Mouse (Mus musculus) MEL (cell line): Measurements from ENCODE around the gene Gm43552. TPM values are rescaled to one million over a fixed set of nuclear protein-coding genes. Genes with fewer than 3 reads are reported as not detected.

Experiments used
- DNase-seq: peaks from one replicate; pipeline ENCODE4 v3.0.0; 2011; ENCODE audit warnings: low read depth, low spot score
- H3K27ac ChIP-seq: 2 replicates; pipeline ENCODE4 v1.5.1; 2012; ENCODE audit warnings: low read depth, mild to moderate bottlenecking, control low read depth, low read length, moderate library complexity; ENCODE audit not compliant: control insufficient read depth
- H3K27me3 ChIP-seq, 2 experiments: fragments of 150-350 bp in 1 of 2; sonication (generic) in 1 of 2; 2 replicates each; pipeline ENCODE4 v1.6.1; 2012; ENCODE audit warnings: low read length in 2 of 2, mild to moderate bottlenecking in 2 of 2, improper control_type of control experiment in 1 of 2, moderate library complexity in 1 of 2; ENCODE audit not compliant: insufficient read depth in 2 of 2, control insufficient read depth in 1 of 2
- H3K36me3 ChIP-seq, 2 experiments: 2 replicates each; pipeline ENCODE4 v1.6.1; 2012 to 2014; ENCODE audit warnings: low read length in 2 of 2, improper control_type of control experiment in 1 of 2, inconsistent platforms in 1 of 2, mild to moderate bottlenecking in 1 of 2; ENCODE audit not compliant: insufficient read depth in 2 of 2, control insufficient read depth in 1 of 2
- H3K4me1 ChIP-seq, 2 experiments: fragments of 150-350 bp in 1 of 2; sonication (generic) in 1 of 2; 2 replicates each; pipeline ENCODE4 v1.6.1; 2012; ENCODE audit warnings: low read length in 2 of 2, improper control_type of control experiment in 1 of 2, mild to moderate bottlenecking in 1 of 2; ENCODE audit not compliant: insufficient read depth in 2 of 2, control insufficient read depth in 1 of 2
- H3K4me3 ChIP-seq, 2 experiments: fragments of 150-350 bp in 1 of 2; sonication (generic) in 1 of 2; 2 replicates each; pipeline ENCODE4 v1.5.1; 2012; ENCODE audit warnings: low read depth in 2 of 2, low read length in 2 of 2, mild to moderate bottlenecking in 2 of 2, moderate library complexity in 2 of 2, control low read depth in 1 of 2, improper control_type of control experiment in 1 of 2; ENCODE audit not compliant: control insufficient read depth in 1 of 2, insufficient read depth in 1 of 2
- H3K79me2 ChIP-seq: 2 replicates; pipeline ENCODE4 v1.6.1; 2012; ENCODE audit warnings: mild to moderate bottlenecking, low read length, moderate library complexity; ENCODE audit not compliant: control insufficient read depth, poor library complexity, insufficient read depth
- H3K9ac ChIP-seq: 2 replicates; pipeline ENCODE4 v1.6.1; 2012; ENCODE audit warnings: low read depth, mild to moderate bottlenecking, control low read depth, low read length, moderate library complexity; ENCODE audit not compliant: control insufficient read depth, poor library complexity, severe bottlenecking
- H3K9me3 ChIP-seq: fragments of 150-350 bp; sonication (generic); replicated peaks from 2 replicates; pipeline ENCODE4 v1.6.1; 2012; ENCODE audit warnings: mild to moderate bottlenecking, low read length, improper control_type of control experiment, moderate library complexity; ENCODE audit not compliant: insufficient read depth
- BHLHE40 ChIP-seq: IDR thresholded peaks from 2 replicates; pipeline ENCODE4 v1.6.1; 2012; ENCODE audit warnings: low read depth, mild to moderate bottlenecking, inconsistent platforms, low read length, improper control_type of control experiment, borderline replicate concordance
- CHD1 ChIP-seq: IDR thresholded peaks from 2 replicates; pipeline ENCODE4 v1.6.1; 2012; ENCODE audit warnings: low read depth, mild to moderate bottlenecking, inconsistent platforms, low read length, improper control_type of control experiment
- CTCF ChIP-seq, 3 experiments: IDR thresholded peaks in 2 of 3; conservative IDR thresholded peaks in 1 of 3; 2 replicates each; pipeline ENCODE4 v1.5.1; 2011 to 2012; ENCODE audit warnings: low read length in 3 of 3, low read depth in 2 of 3, mild to moderate bottlenecking in 2 of 3, improper control_type of control experiment in 1 of 3, inconsistent platforms in 1 of 3, mixed read lengths in 1 of 3, moderate library complexity in 1 of 3; ENCODE audit not compliant: control insufficient read depth in 1 of 3, insufficient read depth in 1 of 3, poor library complexity in 1 of 3, severe bottlenecking in 1 of 3
- E2F4 ChIP-seq: IDR thresholded peaks from 2 replicates; pipeline ENCODE4 v1.6.1; 2011; ENCODE audit warnings: low read depth, low read length, improper control_type of control experiment, borderline replicate concordance
- ELF1 ChIP-seq: IDR thresholded peaks from 2 replicates; pipeline ENCODE4 v1.6.1; 2014; ENCODE audit warnings: low read depth, mild to moderate bottlenecking, inconsistent platforms, low read length, improper control_type of control experiment, moderate library complexity
- ETS1 ChIP-seq: IDR thresholded peaks from 2 replicates; pipeline ENCODE4 v1.6.1; 2012; ENCODE audit warnings: low read depth, mild to moderate bottlenecking, inconsistent platforms, low read length, improper control_type of control experiment, moderate library complexity
- GABPA ChIP-seq: IDR thresholded peaks from 2 replicates; pipeline ENCODE4 v1.6.1; 2012; ENCODE audit warnings: low read depth, mild to moderate bottlenecking, inconsistent platforms, low read length, improper control_type of control experiment, moderate library complexity
- GATA1 ChIP-seq: IDR thresholded peaks from 2 replicates; pipeline ENCODE4 v1.6.1; 2011; ENCODE audit warnings: low read depth, low read length, improper control_type of control experiment
- JUND ChIP-seq: IDR thresholded peaks from 2 replicates; pipeline ENCODE4 v1.6.1; 2011; ENCODE audit warnings: low read depth, mild to moderate bottlenecking, improper control_type of control experiment, low read length
- MAFK ChIP-seq: IDR thresholded peaks from 2 replicates; pipeline ENCODE4 v1.6.1; 2011; ENCODE audit warnings: low read depth, mild to moderate bottlenecking, low read length, improper control_type of control experiment, borderline replicate concordance
- MAX ChIP-seq: IDR thresholded peaks from 2 replicates; pipeline ENCODE4 v1.6.1; 2011; ENCODE audit warnings: low read length, improper control_type of control experiment
- MAZ ChIP-seq: IDR thresholded peaks from 2 replicates; pipeline ENCODE4 v1.6.1; 2012; ENCODE audit warnings: low read depth, mild to moderate bottlenecking, inconsistent platforms, low read length, improper control_type of control experiment
- MEF2A ChIP-seq: IDR thresholded peaks from 2 replicates; pipeline ENCODE4 v1.6.1; 2014; ENCODE audit warnings: low read depth, mild to moderate bottlenecking, inconsistent platforms, low read length, improper control_type of control experiment; ENCODE audit not compliant: poor library complexity, insufficient replicate concordance, severe bottlenecking; ENCODE audit errors: extremely low read depth
- MXI1 ChIP-seq: IDR thresholded peaks from 2 replicates; pipeline ENCODE4 v1.6.1; 2011; ENCODE audit warnings: mild to moderate bottlenecking, low read depth, low read length, improper control_type of control experiment
- MYB ChIP-seq: IDR thresholded peaks from 2 replicates; pipeline ENCODE4 v1.6.1; 2011; ENCODE audit warnings: mild to moderate bottlenecking, low read depth, low read length, improper control_type of control experiment
- MYC ChIP-seq: IDR thresholded peaks from 2 replicates; pipeline ENCODE4 v1.6.1; 2011; ENCODE audit warnings: low read depth, mild to moderate bottlenecking, low read length, improper control_type of control experiment, moderate library complexity
- NELFE ChIP-seq: IDR thresholded peaks from 2 replicates; pipeline ENCODE4 v1.6.1; 2011; ENCODE audit warnings: low read depth, low read length, improper control_type of control experiment
- NRF1 ChIP-seq: IDR thresholded peaks from 2 replicates; pipeline ENCODE4 v1.6.1; 2014; ENCODE audit warnings: low read depth, mild to moderate bottlenecking, inconsistent platforms, low read length, improper control_type of control experiment, moderate library complexity; ENCODE audit not compliant: poor library complexity, insufficient read depth, severe bottlenecking
- POLR2A ChIP-seq, 2 experiments: IDR thresholded peaks; 2 replicates each; pipeline ENCODE4 v1.6.1; 2011 to 2012; ENCODE audit warnings: low read length in 2 of 2, mild to moderate bottlenecking in 2 of 2, control low read depth in 1 of 2, improper control_type of control experiment in 1 of 2, low read depth in 1 of 2, moderate library complexity in 1 of 2; ENCODE audit not compliant: control insufficient read depth in 1 of 2, insufficient read depth in 1 of 2, poor library complexity in 1 of 2
- POLR2AphosphoS2 ChIP-seq: IDR thresholded peaks from 2 replicates; pipeline ENCODE4 v1.6.1; 2011; ENCODE audit warnings: low read length, improper control_type of control experiment
- POLR2AphosphoS5 ChIP-seq: IDR thresholded peaks from 2 replicates; pipeline ENCODE4 v1.6.1; 2012; ENCODE audit warnings: low read depth, borderline replicate concordance, mild to moderate bottlenecking, inconsistent platforms, low read length, moderate library complexity, mixed read lengths
- RAD21 ChIP-seq: IDR thresholded peaks from 2 replicates; pipeline ENCODE4 v1.6.1; 2011; ENCODE audit warnings: mild to moderate bottlenecking, low read depth, low read length, improper control_type of control experiment
- RCOR1 ChIP-seq: IDR thresholded peaks from 2 replicates; pipeline ENCODE4 v1.6.1; 2012; ENCODE audit warnings: low read depth, mild to moderate bottlenecking, inconsistent platforms, low read length, improper control_type of control experiment
- SIN3A ChIP-seq: IDR thresholded peaks from 2 replicates; pipeline ENCODE4 v1.6.1; 2012; ENCODE audit warnings: low read length, improper control_type of control experiment, inconsistent platforms
- SMC3 ChIP-seq: IDR thresholded peaks from 2 replicates; pipeline ENCODE4 v1.6.1; 2011; ENCODE audit warnings: low read depth, low read length, improper control_type of control experiment
- TAL1 ChIP-seq: IDR thresholded peaks from 2 replicates; pipeline ENCODE4 v1.6.1; 2012; ENCODE audit warnings: mild to moderate bottlenecking, inconsistent platforms, low read length, moderate library complexity, mixed read lengths
- TBP ChIP-seq: IDR thresholded peaks from 2 replicates; pipeline ENCODE4 v1.8.0; 2011; ENCODE audit warnings: low read depth, low read length, improper control_type of control experiment
- TCF12 ChIP-seq: IDR thresholded peaks from 2 replicates; pipeline ENCODE4 v1.6.1; 2014; ENCODE audit warnings: low read depth, mild to moderate bottlenecking, inconsistent platforms, low read length, improper control_type of control experiment, moderate library complexity
- UBTF ChIP-seq: IDR thresholded peaks from 2 replicates; pipeline ENCODE4 v1.6.1; 2012; ENCODE audit warnings: low read depth, mild to moderate bottlenecking, inconsistent platforms, low read length, improper control_type of control experiment, moderate library complexity, borderline replicate concordance; ENCODE audit not compliant: insufficient read depth
- USF1 ChIP-seq: IDR thresholded peaks from 2 replicates; pipeline ENCODE4 v1.6.1; 2014; ENCODE audit warnings: low read depth, mild to moderate bottlenecking, inconsistent platforms, low read length, improper control_type of control experiment, moderate library complexity
- USF2 ChIP-seq, 2 experiments: IDR thresholded peaks; 2 replicates each; pipeline ENCODE4 v1.6.1; 2011 to 2012; ENCODE audit warnings: improper control_type of control experiment in 2 of 2, low read length in 2 of 2, borderline replicate concordance in 1 of 2, inconsistent platforms in 1 of 2, low read depth in 1 of 2, mild to moderate bottlenecking in 1 of 2; ENCODE audit not compliant: insufficient read depth in 1 of 2
- ZC3H11A ChIP-seq: IDR thresholded peaks from 2 replicates; pipeline ENCODE4 v1.6.1; 2012; ENCODE audit warnings: low read depth, mild to moderate bottlenecking, inconsistent platforms, low read length, improper control_type of control experiment
- ZKSCAN1 ChIP-seq: IDR thresholded peaks from 2 replicates; pipeline ENCODE4 v1.6.1; 2012; ENCODE audit warnings: low read depth, mild to moderate bottlenecking, inconsistent platforms, low read length, improper control_type of control experiment, moderate library complexity
- ZNF384 ChIP-seq: IDR thresholded peaks from 2 replicates; pipeline ENCODE4 v1.6.1; 2012; ENCODE audit warnings: low read depth, mild to moderate bottlenecking, inconsistent platforms, low read length, improper control_type of control experiment
- polyA plus RNA-seq, 2 experiments: library from polyadenylated mRNA; stranded (reverse) in 1 of 2; unstranded in 1 of 2; fragments of >175 nt in 1 of 2; fragments of >200 nt in 1 of 2; gene quantifications; 2 replicates each; pipeline versions ENCODE4 v1.2.1 to v1.2.4; 2012; ENCODE audit warnings: low replicate concordance in 2 of 2, low read depth in 1 of 2; ENCODE audit not compliant: insufficient read length in 2 of 2, insufficient read depth in 1 of 2, missing spikeins in 1 of 2
- total RNA-seq: library from RNA; depleted of rRNA; stranded (reverse); fragments of 300-350 nt; gene quantifications from 2 replicates; pipeline ENCODE4 v1.2.3, GENCODE M21; 2012

The Gm43552 gene
- total and polyA plus RNA-seq, 3 experiments, result 1.7 TPM; not detected in 2

DNA sequence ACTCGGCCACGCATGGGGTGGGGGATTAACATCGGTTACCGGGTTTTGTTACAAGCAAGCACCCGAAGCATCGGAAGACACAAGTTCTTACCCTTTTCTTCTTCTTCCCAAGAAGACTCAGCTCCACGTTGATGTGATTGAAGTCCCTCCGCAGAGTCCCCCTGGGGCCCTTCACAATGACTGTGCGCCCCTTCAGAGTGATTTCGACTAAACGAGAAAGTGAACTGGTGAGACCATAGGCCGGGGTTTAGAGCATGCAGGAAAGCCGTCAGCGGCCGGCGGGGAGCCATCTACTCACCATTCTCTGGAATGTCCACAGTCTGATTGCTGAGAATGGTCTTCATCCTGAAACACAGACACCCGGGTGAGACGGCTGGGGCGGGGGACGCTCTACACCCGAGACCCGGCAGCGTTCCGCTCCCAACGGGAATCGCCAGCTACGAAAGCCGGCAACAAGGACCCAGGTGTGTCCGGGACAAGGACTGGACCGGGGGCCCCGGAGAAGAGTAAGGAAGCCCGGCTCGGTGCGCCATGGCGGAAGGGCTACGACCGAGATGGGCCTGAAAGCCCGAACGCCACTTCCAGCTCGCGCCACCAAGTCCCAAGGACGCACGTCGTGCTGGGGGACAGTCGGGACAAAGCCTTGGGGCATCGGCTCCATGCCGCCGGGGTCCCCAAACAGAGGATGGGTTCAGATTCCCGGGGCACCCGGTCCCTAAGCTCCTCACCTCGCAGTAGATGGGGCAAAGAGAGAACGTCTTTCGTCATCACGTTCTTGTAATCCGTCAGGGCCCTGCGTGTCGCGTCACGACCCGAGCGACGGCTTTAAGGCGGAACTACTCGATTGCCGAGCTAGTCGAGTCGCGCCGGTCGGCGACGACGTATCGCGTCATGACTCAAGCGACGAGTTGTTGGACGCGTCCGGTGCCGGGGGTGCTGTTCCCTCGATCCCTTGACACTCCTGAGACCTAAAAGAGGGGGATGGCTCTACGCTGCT, 101.7 kb downstream of the Gm43552 start, which contains the start of the genes Rpl9 and Lias:
Rpl9 (minus strand) TSS at position 797 of the 997 bp plus-strand sequence.
Lias (plus strand) TSS at position 850 of the 997 bp plus-strand sequence.
- peak within 1 kb of the TSS; percentile 72 to 96 for H3K4me3 ChIP-seq
- TF ChIP-seq NELFE (peak; percentile 99), TAL1 (no peak), POLR2AphosphoS2 (peak; percentile 89), MAX (peak; percentile 93), POLR2AphosphoS5 (peak; percentile 78; the same call in 1 of the 2 replicates), MAZ (peak; percentile 59; the same call in 1 of the 2 replicates), GATA1 (no peak), MEF2A (no peak), MXI1 (peak; percentile 92), SIN3A (peak; percentile 99), MYC (peak; percentile 98), MAFK (no peak), RCOR1 (no peak), USF2 (IDR thresholded peaks at IDR 0.05; ENCODE audit: borderline replicate concordance in 1 of 2, insufficient read depth in 1 of 2, low read depth in 1 of 2, low read length in 2 of 2) (no peak), USF1 (no peak), BHLHE40 (no peak), CTCF (IDR thresholded peaks at IDR 0.05 in 2 of 3, conservative IDR thresholded peaks at IDR 0.05 in 1 of 3; ENCODE audit: control insufficient read depth in 1 of 3, insufficient read depth in 1 of 3, low read depth in 2 of 3, low read length in 3 of 3, poor library complexity in 1 of 3, severe bottlenecking in 1 of 3) (peak in 1 of 3 experiments; percentile 10; a peak in 1 of 6 replicates), NRF1 (0 out of 2 replicates have a peak, but pooled peaks have one; percentile 26), ZNF384 (no peak), ETS1 (peak; percentile 65), RAD21 (no peak), GABPA (no peak; the same call in 1 of the 2 replicates), CHD1 (peak; percentile 67; the same call in 1 of the 2 replicates), ELF1 (peak; percentile 79), POLR2A (IDR thresholded peaks at IDR 0.05; ENCODE audit: control insufficient read depth in 1 of 2, insufficient read depth in 1 of 2, low read depth in 1 of 2, low read length in 2 of 2, poor library complexity in 1 of 2) (peak; percentile 92 to 98), TBP (peak; percentile 98), MYB (no peak), ZKSCAN1 (no peak), ZC3H11A (peak; percentile 52), UBTF (no peak), SMC3 (no peak), E2F4 (no peak; the same call in 1 of the 2 replicates), TCF12 (peak; percentile 87), JUND (peak; percentile 84; the same call in 1 of the 2 replicates)

More for the DNA sequence above, 101.7 kb downstream of the Gm43552 start, which contains the start of the genes Rpl9 and Lias:
- H3K9ac ChIP-seq, result peak within 1 kb of the TSS; percentile 96
- peak within 1 kb of the TSS; percentile 80 for H3K27ac ChIP-seq
- H3K36me3 ChIP-seq, result peaks cover 16 to 19% of the 10 kb centered on the region in 2 experiments
- peak; percentile 99 for DNase-seq
- H3K27me3 ChIP-seq, result no peaks in the 10 kb centered on the region
- H3K9me3 ChIP-seq, result no peaks in the 10 kb centered on the region
- H3K4me1 ChIP-seq, result peaks cover 2 to 7% of the 10 kb centered on the region in 2 experiments; a peak in 3 of 4 replicates
- peaks cover 31% of the 10 kb centered on the region for H3K79me2 ChIP-seq
